13 mouse cellular contexts compared by ENCODE assay signal in the genomic region with DNA sequence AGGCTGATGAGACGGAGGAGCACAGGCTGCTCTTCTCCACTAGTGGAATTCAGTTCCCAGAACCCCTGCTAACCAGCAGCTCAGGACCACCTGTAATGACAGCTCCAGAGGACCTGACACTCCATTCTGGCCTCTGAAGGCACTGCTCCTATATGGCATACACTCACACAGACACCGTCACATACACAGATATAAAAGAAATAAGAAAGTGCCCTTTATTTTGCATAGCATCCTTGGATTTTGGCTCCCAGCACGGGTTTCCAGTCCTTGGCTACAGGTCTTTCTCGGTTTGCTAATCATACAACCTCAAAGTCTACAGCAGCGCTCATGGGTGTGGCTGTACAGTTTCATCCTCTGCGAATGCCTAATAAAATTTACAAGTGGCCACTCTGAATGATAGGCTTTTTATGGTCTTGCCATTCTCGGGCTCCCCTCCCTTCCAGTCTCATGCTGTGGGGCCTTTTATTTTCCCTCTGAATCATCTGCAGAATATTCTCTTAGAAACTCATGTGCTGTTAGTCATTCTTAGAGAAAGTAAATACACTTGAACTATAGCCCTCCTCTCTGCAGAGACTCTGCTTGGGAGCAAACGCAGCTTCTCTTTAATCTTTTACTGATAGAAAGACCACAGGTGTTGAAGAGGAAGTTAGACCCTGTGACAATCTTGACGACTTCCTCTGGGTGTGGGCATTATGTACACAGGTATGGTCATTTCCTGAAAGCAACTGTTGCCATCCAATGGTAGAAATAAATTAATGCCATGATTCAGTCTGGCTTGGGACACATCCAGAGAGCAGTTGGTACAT.
DNase-seq lines count a peak whose midpoint lies in the region; ATAC-seq and TF ChIP-seq lines count a peak whose summit lies in the region.
"Had no signal": no experiment of that assay in that cellular context is flagged by ENCODE, and none has a peak within 500 bp of the region (broad histone marks: within the 10 kb centered on the region; RNA-seq: fewer than 3 reads in every experiment).

No protein-coding gene starts in this region.

- H3K27ac ChIP-seq in spleen, adult 2 months (ENCODE audit: insufficient read depth, low read length) = peak overlapping the region; percentile 78
- peak overlapping the region; percentile 74 for H3K27ac ChIP-seq in intestine, embryonic 14.5 days (ENCODE audit: low read depth)
- H3K27ac ChIP-seq in stomach, embryonic 16.5 days (ENCODE audit: low read length) = peak overlapping the region; percentile 83
- H3K27ac ChIP-seq: embryonic facial prominence, embryonic 12.5 days; heart, embryonic 15.5 days had no signal

- ATAC-seq in G1E (ENCODE audit: extremely low read depth, insufficient number of reproducible peaks, low FRiP score, poor library complexity, severe bottlenecking) = 0 out of 2 replicates have a peak, but pooled peaks have one; percentile 18
- peak; percentile 90 for ATAC-seq in intestine, embryonic 14.5 days (replicated peaks; ENCODE audit: low FRiP score, low TSS enrichment, low read depth)
- ATAC-seq in stomach, embryonic 16.5 days (ENCODE audit: insufficient read depth, low FRiP score) = peak; percentile 65

- H3K36me3 ChIP-seq in spleen, adult 2 months (ENCODE audit: control insufficient read depth, insufficient read depth, low read length) = no peaks in the 10 kb centered on the region; the same call in 1 of the 2 replicates
- peaks cover 32% of the 10 kb centered on the region for H3K36me3 ChIP-seq in G1E (replicated peaks)
- no peaks in the 10 kb centered on the region for H3K36me3 ChIP-seq in intestine, embryonic 14.5 days (ENCODE audit: control insufficient read depth, insufficient read depth, low read length)
- H3K36me3 ChIP-seq in stomach, embryonic 16.5 days (ENCODE audit: control insufficient read depth, insufficient read depth, low read length) = no peaks in the 10 kb centered on the region
- H3K36me3 ChIP-seq: embryonic facial prominence, embryonic 12.5 days; heart, embryonic 15.5 days had no signal

- DNase-seq in spleen, adult 2 months (ENCODE audit: low read depth in 1 of 2, low spot score in 2 of 2) = peak; percentile 29 to 72
- DNase-seq in spleen, postnatal 14 days (ENCODE audit: low spot score in 2 of 2) = no peak
- DNase-seq in G1E (ENCODE audit: low spot score) = peak; percentile 25
- DNase-seq in intestine, embryonic 14.5 days (ENCODE audit: low spot score) = peak; percentile 58
- no peak for DNase-seq in c-Kit-positive CD71-positive TER-119-positive erythroid progenitor cells, embryonic 14.5 days (ENCODE audit: low spot score)
- no peak for DNase-seq in ovary, postnatal 36 days (ENCODE audit: low spot score)
- DNase-seq: adrenal gland, adult 8-10 months; cerebellum, adult 11-12 months; kidney, postnatal 14 days; right cerebral cortex, postnatal 14 days had no signal

- no peak overlapping the region for H3K4me3 ChIP-seq in spleen, adult 2 months (ENCODE audit: extremely low read depth, insufficient read depth, insufficient read length)
- H3K4me3 ChIP-seq in G1E (ENCODE audit: low read depth, low read length) = no peak overlapping the region
- no peak overlapping the region for H3K4me3 ChIP-seq in intestine, embryonic 14.5 days (ENCODE audit: low read depth, low read length)
- H3K4me3 ChIP-seq in stomach, embryonic 16.5 days (replicated peaks; ENCODE audit: low read length) = no peak overlapping the region
- H3K4me3 ChIP-seq: embryonic facial prominence, embryonic 12.5 days; heart, embryonic 15.5 days had no signal

- WGBS in spleen, adult 2 months = 62% methylated on average over 9 of the region's 9 CpGs
- 51% methylated on average over 9 of the region's 9 CpGs for WGBS in intestine, embryonic 14.5 days
- 51% methylated on average over 9 of the region's 9 CpGs for WGBS in stomach, embryonic 16.5 days

- H3K27me3 ChIP-seq in spleen, adult 2 months (ENCODE audit: control insufficient read depth, insufficient read depth, low read length) = no peaks in the 10 kb centered on the region
- H3K27me3 ChIP-seq in G1E (ENCODE audit: insufficient read depth, low read length) = no peaks in the 10 kb centered on the region
- no peaks in the 10 kb centered on the region for H3K27me3 ChIP-seq in intestine, embryonic 14.5 days (replicated peaks; ENCODE audit: control insufficient read depth, insufficient read depth, low read length)
- H3K27me3 ChIP-seq in stomach, embryonic 16.5 days (ENCODE audit: control insufficient read depth, insufficient read depth, low read length) = no peaks in the 10 kb centered on the region
- H3K27me3 ChIP-seq: embryonic facial prominence, embryonic 12.5 days; heart, embryonic 15.5 days had no signal

- no peak overlapping the region for H3K4me2 ChIP-seq in intestine, embryonic 14.5 days (ENCODE audit: low read length)
- no peak overlapping the region; the same call in 1 of the 2 replicates for H3K4me2 ChIP-seq in stomach, embryonic 16.5 days (ENCODE audit: low read depth, low read length)
- H3K4me2 ChIP-seq: embryonic facial prominence, embryonic 12.5 days; heart, embryonic 15.5 days had no signal

- no peak overlapping the region for H3K9ac ChIP-seq in intestine, embryonic 14.5 days (ENCODE audit: low read length)
- no peak overlapping the region for H3K9ac ChIP-seq in stomach, embryonic 16.5 days (ENCODE audit: low read length)
- H3K9ac ChIP-seq: embryonic facial prominence, embryonic 12.5 days; heart, embryonic 15.5 days had no signal

- no peak for TF ChIP-seq POLR2A in spleen, adult 2 months (IDR thresholded peaks at IDR 0.05; ENCODE audit: low read depth, low read length)

- no peak for TF ChIP-seq CTCF in spleen, adult 2 months (IDR thresholded peaks at IDR 0.05; ENCODE audit: extremely low read depth, insufficient read depth, insufficient read length, insufficient replicate concordance)
- no peak for TF ChIP-seq CTCF in G1E (IDR thresholded peaks at IDR 0.05; ENCODE audit: low read depth, low read length)

- H3K9me3 ChIP-seq in G1E (replicated peaks) = no peaks in the 10 kb centered on the region
- no peaks in the 10 kb centered on the region for H3K9me3 ChIP-seq in intestine, embryonic 14.5 days (ENCODE audit: control insufficient read depth, low read length)
- H3K9me3 ChIP-seq in stomach, embryonic 16.5 days (replicated peaks; ENCODE audit: control insufficient read depth, low read length) = no peaks in the 10 kb centered on the region
- H3K9me3 ChIP-seq: embryonic facial prominence, embryonic 12.5 days; heart, embryonic 15.5 days had no signal

- peaks cover 9% of the 10 kb centered on the region for H3K4me1 ChIP-seq in spleen, adult 2 months (ENCODE audit: control insufficient read depth, insufficient read depth, insufficient read length)
- peaks cover 57% of the 10 kb centered on the region for H3K4me1 ChIP-seq in G1E (ENCODE audit: insufficient read depth, low read depth, low read length)
- peaks cover 14% of the 10 kb centered on the region; the same call in 1 of the 2 replicates for H3K4me1 ChIP-seq in intestine, embryonic 14.5 days (replicated peaks; ENCODE audit: control insufficient read depth, insufficient read depth, low read length)
- H3K4me1 ChIP-seq in stomach, embryonic 16.5 days (ENCODE audit: control insufficient read depth, insufficient read depth, low read length) = peaks cover 12% of the 10 kb centered on the region

Comparison
In these comparisons a context has a peak if more than half of its experiments do, and no peak if none do; other contexts are left out.
1. DNase-seq: peak in spleen, adult 2 months (2 of 2), G1E (single experiment) and intestine, embryonic 14.5 days (single experiment); none in spleen, postnatal 14 days (0 of 2), c-Kit-positive CD71-positive TER-119-positive erythroid progenitor cells, embryonic 14.5 days (single experiment) and ovary, postnatal 36 days (single experiment).
2. ATAC-seq: peak in every context shown above with its lines; median percentile 90 in intestine, embryonic 14.5 days; 65 in stomach, embryonic 16.5 days; 18 in G1E.
3. Peak in every context shown above with its lines, with median percentiles within 50 percentile points of each other: H3K27ac ChIP-seq.